Mouse (Mus musculus) heart, embryonic 11.5 days (tissue): ENCODE results near the gene Itga3. TPM values are rescaled to one million over a fixed set of nuclear protein-coding genes. Genes with fewer than 3 reads are reported as not detected.

Experiments used
- ATAC-seq: fragments of 200-750 bp; cut with Nextera tagmentation; replicated peaks from 2 replicates; pipeline ENCODE4 v1.8.0; 2017; ENCODE audit warnings: moderate library complexity; ENCODE audit not compliant: insufficient number of reproducible peaks, low FRiP score, low TSS enrichment
- H3K27ac ChIP-seq: fragments of 300-500 bp; sonication (generic); 2 replicates; pipeline ENCODE4 v1.5.1; 2014; ENCODE audit warnings: mild to moderate bottlenecking, low read depth, low read length
- H3K27me3 ChIP-seq: fragments of 300-500 bp; sonication (generic); 2 replicates; pipeline ENCODE4 v1.6.1; 2014; ENCODE audit warnings: mild to moderate bottlenecking, low read length, mixed read lengths; ENCODE audit not compliant: control insufficient read depth, insufficient read depth
- H3K36me3 ChIP-seq: fragments of 300-500 bp; sonication (generic); 2 replicates; pipeline ENCODE4 v1.6.1; 2014; ENCODE audit warnings: mild to moderate bottlenecking, low read length, moderate library complexity, mixed read lengths; ENCODE audit not compliant: control insufficient read depth, insufficient read depth
- H3K4me1 ChIP-seq: fragments of 300-500 bp; sonication (generic); 2 replicates; pipeline ENCODE4 v1.6.1; 2014; ENCODE audit warnings: low read length; ENCODE audit not compliant: control insufficient read depth, insufficient read depth
- H3K4me2 ChIP-seq: fragments of 300-500 bp; sonication (generic); 2 replicates; pipeline ENCODE4 v1.6.1; 2014; ENCODE audit warnings: mild to moderate bottlenecking, moderate library complexity
- H3K4me3 ChIP-seq: fragments of 300-500 bp; sonication (generic); 2 replicates; pipeline ENCODE4 v1.5.1; 2014; ENCODE audit warnings: low read depth, low read length
- H3K9ac ChIP-seq: fragments of 300-500 bp; sonication (generic); 2 replicates; pipeline ENCODE4 v1.6.1; 2014; ENCODE audit warnings: mild to moderate bottlenecking, low read depth, low read length, moderate library complexity
- H3K9me3 ChIP-seq: fragments of 300-500 bp; sonication (generic); replicated peaks from 2 replicates; pipeline ENCODE4 v1.6.1; 2016; ENCODE audit warnings: low read length; ENCODE audit not compliant: control insufficient read depth
- WGBS: fragments of 180-500 bp; shearing (Covaris S2); extraction: QIAGEN DNeasy Blood & Tissue Kit; methylation state at CpG from one replicate; pipeline ENCODE4 v1.1.7; 2014; ENCODE audit not compliant: insufficient replicate concordance; 5-methylcytosine and 5-hydroxymethylcytosine counted together
- polyA plus RNA-seq: library from polyadenylated mRNA; unstranded; fragments of >200 nt; fragmentation: Nextera tagmentation; extraction: Ambion mirVana; gene quantifications from 2 replicates; pipeline ENCODE4 v1.2.1, GENCODE M21; 2014

Itga3 gene
- polyA plus RNA-seq, 1 experiment from 2014 or later = 8.5 TPM

DNA sequence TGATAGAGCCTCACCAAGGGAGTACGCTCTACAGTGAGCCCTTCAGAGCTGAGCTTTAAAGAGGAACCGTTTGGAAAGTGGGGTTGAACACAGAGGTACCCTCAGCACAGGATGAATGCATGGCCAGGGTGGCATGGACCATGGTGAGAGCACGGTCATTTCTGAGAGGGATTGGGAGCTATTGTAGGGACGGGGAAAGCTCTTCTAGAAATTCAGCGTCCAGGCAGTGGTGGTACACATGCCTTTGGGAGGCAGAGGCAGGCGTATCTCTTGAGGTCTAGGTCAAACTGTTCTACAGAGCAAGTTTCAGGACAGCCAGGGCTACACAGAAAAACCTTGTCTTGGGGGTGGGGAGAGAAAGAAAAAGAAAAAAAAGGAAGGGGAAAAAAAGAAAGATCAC is 79.6 kb downstream of the Itga3 start:
- H3K4me1 ChIP-seq = peaks cover 63% of the 10 kb centered on the region
- 77% methylated on average over 6 of the region's 6 CpGs for WGBS
- H3K4me2 ChIP-seq = peak overlapping the region; percentile 46
- no peak overlapping the region for H3K4me3 ChIP-seq
- no peaks in the 10 kb centered on the region for H3K9me3 ChIP-seq
- peak overlapping the region; percentile 40; the same call in 1 of the 2 replicates for H3K9ac ChIP-seq
- peaks cover 27% of the 10 kb centered on the region for H3K36me3 ChIP-seq
- no peak for ATAC-seq
- no peaks in the 10 kb centered on the region for H3K27me3 ChIP-seq
- H3K27ac ChIP-seq = peak overlapping the region; percentile 71

DNA sequence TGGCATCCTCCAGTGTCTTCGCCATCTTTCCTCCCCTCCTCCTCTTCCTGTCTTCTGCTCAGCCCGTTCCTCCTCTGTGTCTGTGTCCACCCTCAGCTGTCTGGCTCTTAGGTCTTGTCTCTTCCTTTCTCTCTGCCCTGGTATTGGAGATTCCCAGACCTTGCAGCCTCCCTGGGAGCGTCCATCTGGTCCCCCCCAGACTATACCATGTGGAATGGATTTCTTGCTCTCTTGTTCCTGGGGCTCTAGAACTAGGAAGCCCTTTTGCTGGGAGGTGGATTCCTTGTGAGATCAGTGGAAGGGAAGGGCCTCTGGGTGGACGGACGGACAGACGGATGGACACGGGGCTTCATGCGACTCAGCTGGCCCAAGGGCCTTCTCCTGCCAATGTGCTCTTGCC is 80.5 kb downstream of the Itga3 start:
- Histone ChIP-seq H3K9ac (0 out of 2 replicates have a peak overlapping the region, but pooled peaks have one; percentile 7), H3K27ac (peak overlapping the region; percentile 71; the same call in 1 of the 2 replicates), H3K4me2 (peak overlapping the region; percentile 99), H3K4me3 (no peak overlapping the region), H3K36me3 (peaks cover 20% of the 10 kb centered on the region), H3K9me3 (no peaks in the 10 kb centered on the region), H3K4me1 (peaks cover 59% of the 10 kb centered on the region), H3K27me3 (no peaks in the 10 kb centered on the region)
- no peak for ATAC-seq
- WGBS = 82% methylated on average over 8 of the region's 8 CpGs

DNA sequence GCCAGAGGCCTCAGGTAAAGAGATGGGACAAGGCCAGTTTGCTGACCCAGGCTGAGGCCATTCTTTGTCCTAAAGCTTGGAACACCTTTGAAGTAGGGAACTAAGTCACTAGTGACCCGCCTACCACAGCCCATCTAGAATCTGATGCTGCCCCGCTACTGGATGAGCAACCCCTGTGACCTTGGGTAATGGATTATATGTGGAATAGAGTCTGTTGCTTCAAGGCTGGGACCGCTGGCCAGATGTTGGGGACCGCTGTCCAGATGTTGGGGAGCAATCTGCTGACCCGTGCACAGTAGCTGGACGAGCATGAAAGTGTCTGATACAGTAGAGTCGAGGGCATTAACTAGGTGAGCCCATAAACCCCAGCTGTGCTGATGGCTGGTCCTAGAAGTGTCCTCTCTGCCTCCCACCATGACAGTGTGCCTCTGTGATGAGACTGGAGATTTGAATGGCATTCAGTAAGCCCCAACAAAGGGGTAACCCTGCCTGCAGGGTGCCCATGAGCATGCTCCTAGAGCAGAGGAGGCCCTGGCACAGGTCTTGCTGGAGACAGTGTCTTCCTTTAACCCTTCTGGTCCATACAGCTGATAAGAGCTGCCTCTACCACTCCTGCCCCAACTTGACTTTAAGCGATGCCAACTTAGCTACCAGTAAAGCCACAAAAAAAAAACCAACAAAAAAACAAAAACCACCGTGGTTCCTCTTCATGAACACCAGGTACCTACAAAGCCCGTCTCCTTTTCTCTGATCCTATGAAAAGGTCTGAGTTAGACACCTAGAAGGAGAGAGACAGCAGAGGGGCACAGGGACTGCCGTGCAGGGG is 81.4 kb downstream of the Itga3 start:
- Histone ChIP-seq H3K27ac (peak overlapping the region; percentile 41; the same call in 1 of the 2 replicates), H3K9ac (peak overlapping the region; percentile 86; the same call in 1 of the 2 replicates), H3K36me3 (peaks cover 20% of the 10 kb centered on the region), H3K4me2 (peak overlapping the region; percentile 99), H3K27me3 (no peaks in the 10 kb centered on the region), H3K9me3 (no peaks in the 10 kb centered on the region), H3K4me3 (peak overlapping the region; percentile 80), H3K4me1 (peaks cover 49% of the 10 kb centered on the region)
- no peak for ATAC-seq
- 80% methylated on average over 11 of the region's 11 CpGs for WGBS

Other genes starting within 250 kb of the Itga3 start
- gene Col1a1, start 140.6 kb downstream of the Itga3 start, polyA plus RNA-seq = 129 and 157 TPM in 2 replicates
- gene Hils1, start 109.2 kb downstream of the Itga3 start, polyA plus RNA-seq = 0.24 TPM in 1 of 2 replicates, not detected in the other
- gene Sgca, start 100.5 kb downstream of the Itga3 start, polyA plus RNA-seq = 24.7 and 25.3 TPM in 2 replicates
- gene Ppp1r9b, start 85.8 kb downstream of the Itga3 start, polyA plus RNA-seq = 11.4 and 16.3 TPM in 2 replicates
- gene Samd14, start 66.9 kb downstream of the Itga3 start, polyA plus RNA-seq = 16.0 and 16.3 TPM in 2 replicates
- gene Pdk2, start 35.4 kb downstream of the Itga3 start, polyA plus RNA-seq = 45.6 and 53.0 TPM in 2 replicates
- 0.30 and 0.40 TPM in 2 replicates for gene Dlx3, start 43.3 kb upstream of the Itga3 start, polyA plus RNA-seq
- not detected in 2 replicates for gene Dlx4, start 69.5 kb upstream of the Itga3 start, polyA plus RNA-seq
- 0.13 TPM in 1 of 2 replicates, not detected in the other for gene Tac4, start 184.7 kb upstream of the Itga3 start, polyA plus RNA-seq
- gene Kat7, start 233.4 kb upstream of the Itga3 start, polyA plus RNA-seq = 43.2 and 55.1 TPM in 2 replicates